Mouse (Mus musculus) right cerebral cortex, adult 18-20 months (tissue): ENCODE results near the gene Tshz3.

Source experiments
- DNase-seq: peaks from one replicate; pipeline ENCODE4 v3.0.0; 2022; ENCODE audit warnings: mixed read lengths

Tshz3 gene

GRCm38 (mm10) chr7:36796392-36797187 lies 98.7 kb downstream of the Tshz3 start:
- no peak for DNase-seq
